Mouse (Mus musculus) retina, postnatal 1 day (tissue): ENCODE measurements at regions not wholly inside any gene's neighbourhood (a gene's known extent, or its start where the extent isn't known, plus 50 kb on each side); places are given as distances from the start of the nearest gene placed in this dataset.

ENCODE experiments used
- DNase-seq: peaks from one replicate; pipeline ENCODE4 v3.0.0-alpha.2; 2012

DNA sequence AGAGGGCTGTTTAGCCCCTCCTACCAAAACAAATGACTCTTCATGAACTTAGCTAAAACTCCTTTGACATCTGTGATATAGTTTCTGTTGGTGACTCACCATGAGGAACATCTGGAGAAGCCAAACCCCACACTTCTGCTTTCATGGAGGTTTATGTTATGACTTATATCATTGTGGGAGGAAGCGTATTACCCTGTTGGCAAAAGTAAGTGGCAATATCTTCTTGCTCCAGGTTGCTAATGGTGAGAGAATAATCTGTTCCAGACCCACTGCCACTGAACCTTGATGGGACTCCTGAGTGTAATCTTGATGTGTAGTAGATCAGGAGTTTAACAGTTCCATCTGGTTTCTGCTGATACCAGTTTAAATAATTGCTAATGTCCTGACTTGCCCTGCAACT, 1096.2 kb upstream of the Tacstd2 start:
- DNase-seq: no peak

GRCm38 (mm10) chr6:68606033-68606432, 1070.4 kb upstream of the Tacstd2 start:
- no peak for DNase-seq
